Mouse (Mus musculus): Measurements from ENCODE around the gene Phf24. TPM values are rescaled to one million over a fixed set of nuclear protein-coding genes. Genes with fewer than 3 reads are reported as not detected.

Gene Phf24
- total and polyA plus RNA-seq, 3 experiments: not detected

DNA sequence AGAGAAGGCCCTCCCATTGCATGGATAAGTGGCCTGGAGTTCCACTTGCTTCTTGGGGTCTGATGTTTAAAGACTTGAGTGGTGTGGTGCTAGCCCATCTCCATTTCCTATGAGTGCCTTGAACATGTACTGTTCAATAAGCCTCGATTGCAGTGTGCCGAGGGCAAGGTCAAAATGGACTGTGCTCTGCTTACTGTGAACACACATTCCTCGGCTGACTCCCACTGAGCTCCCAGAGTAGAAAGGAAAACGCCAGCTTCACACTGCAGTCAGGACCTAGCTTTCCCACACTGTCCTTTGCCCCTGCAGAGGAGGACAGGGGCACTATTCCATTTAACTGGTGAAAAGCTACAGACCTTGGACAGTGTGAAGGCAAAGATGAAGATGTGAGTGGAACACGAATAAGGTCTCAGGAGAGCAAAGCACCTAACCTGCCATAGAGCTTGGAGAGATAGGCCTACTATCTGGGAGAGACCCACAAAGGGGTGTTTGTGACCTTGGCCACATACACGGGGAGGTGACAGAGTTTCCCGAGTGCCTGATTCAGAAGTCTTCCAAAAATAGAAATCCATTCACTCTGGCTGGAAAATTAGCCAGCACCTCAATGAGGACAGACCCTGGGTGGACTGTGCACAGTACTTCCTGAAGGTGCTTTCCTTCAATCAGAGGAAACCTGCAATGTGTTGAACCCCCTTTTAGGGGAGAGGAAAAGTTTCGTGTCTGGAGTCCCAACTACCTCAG, 15.9 kb downstream of the Phf24 start:
- no peaks in the 10 kb centered on the region for H3K36me3 ChIP-seq (replicated peaks in 1 of 2; ENCODE audit: control insufficient read depth in 1 of 2, insufficient read depth in 1 of 2, low read length in 1 of 2)
- dilution Hi-C loops (cut with MboI; ENCODE audit: extremely low pct_ligation_motif_present, extremely low pct_unique_long_range_greater_than_20kb, low sequenced_read_pairs) (no loop called here), in situ Hi-C loops (cut with MboI; ENCODE audit: low pct_ligation_motif_present, low pct_unique_long_range_greater_than_20kb, low sequenced_read_pairs) (no loop called here)
- H3K4me2 ChIP-seq (ENCODE audit: insufficient read depth, low read depth, poor library complexity, severe bottlenecking): no peak overlapping the region
- peaks cover 5% of the 10 kb centered on the region for H3K9me3 ChIP-seq (replicated peaks; ENCODE audit: low read length)
- no peaks in the 10 kb centered on the region for H3K4me1 ChIP-seq (ENCODE audit: control insufficient read depth in 1 of 2, insufficient read depth in 2 of 2)
- TF ChIP-seq POLR2A (IDR thresholded peaks at IDR 0.05; ENCODE audit: low read depth, low read length): no peak
- no peak for TF ChIP-seq ELF1 (IDR thresholded peaks at IDR 0.05; ENCODE audit: low read depth, low read length)
- TF ChIP-seq CHD2 (IDR thresholded peaks at IDR 0.05; ENCODE audit: low read length): no peak
- TF ChIP-seq MEF2A (IDR thresholded peaks at IDR 0.05; ENCODE audit: borderline replicate concordance, low read depth, low read length): no peak
- no peak for TF ChIP-seq USF2 (conservative IDR thresholded peaks at IDR 0.05; ENCODE audit: low read depth, low read length)
- TF ChIP-seq ZNF384 (IDR thresholded peaks at IDR 0.05; ENCODE audit: low read depth, low read length): no peak
- TF ChIP-seq GABPA (IDR thresholded peaks at IDR 0.05; ENCODE audit: insufficient replicate concordance, low read depth, low read length): no peak
- TF ChIP-seq MAX (IDR thresholded peaks at IDR 0.05; ENCODE audit: low read length): no peak
- no peak for TF ChIP-seq NELFE (IDR thresholded peaks at IDR 0.05; ENCODE audit: low read depth, low read length)
- TF ChIP-seq E2F4 (IDR thresholded peaks at IDR 0.05; ENCODE audit: insufficient replicate concordance, low read depth, low read length): no peak
- TF ChIP-seq KAT2A (IDR thresholded peaks at IDR 0.05; ENCODE audit: insufficient replicate concordance, low read length): no peak
- no peak for TF ChIP-seq USF1 (IDR thresholded peaks at IDR 0.05; ENCODE audit: low read depth, low read length)
- TF ChIP-seq SMC3 (IDR thresholded peaks at IDR 0.05; ENCODE audit: low read depth, low read length): no peak
- TF ChIP-seq MXI1 (IDR thresholded peaks at IDR 0.05; ENCODE audit: low read depth, low read length): no peak
- no peak for TF ChIP-seq MYC (IDR thresholded peaks at IDR 0.05; ENCODE audit: low read depth, low read length)
- TF ChIP-seq JUND (conservative IDR thresholded peaks at IDR 0.05; ENCODE audit: low read depth, low read length): no peak
- no peak for TF ChIP-seq TBP (conservative IDR thresholded peaks at IDR 0.05; ENCODE audit: low read depth, low read length)
- no peak for TF ChIP-seq CHD1 (IDR thresholded peaks at IDR 0.05; ENCODE audit: low read depth, low read length)
- TF ChIP-seq EP300 (IDR thresholded peaks at IDR 0.05; ENCODE audit: low read length): no peak
- no peak for DNase-seq (ENCODE audit: extremely low read depth)
- no peaks in the 10 kb centered on the region for H3K79me2 ChIP-seq (replicated peaks; ENCODE audit: control insufficient read depth, extremely low read depth, insufficient read depth, poor library complexity, severe bottlenecking)
- no peak overlapping the region for H3K9ac ChIP-seq (ENCODE audit: insufficient read depth, low read depth)
- no peak overlapping the region for H3K4me3 ChIP-seq (replicated peaks in 1 of 3; ENCODE audit: low read depth in 2 of 3, low read length in 2 of 3, poor library complexity in 1 of 3)
- peaks cover 72% of the 10 kb centered on the region for H3K27me3 ChIP-seq (replicated peaks)
- H3K27ac ChIP-seq (ENCODE audit: insufficient read depth, low read depth): no peak overlapping the region

DNA sequence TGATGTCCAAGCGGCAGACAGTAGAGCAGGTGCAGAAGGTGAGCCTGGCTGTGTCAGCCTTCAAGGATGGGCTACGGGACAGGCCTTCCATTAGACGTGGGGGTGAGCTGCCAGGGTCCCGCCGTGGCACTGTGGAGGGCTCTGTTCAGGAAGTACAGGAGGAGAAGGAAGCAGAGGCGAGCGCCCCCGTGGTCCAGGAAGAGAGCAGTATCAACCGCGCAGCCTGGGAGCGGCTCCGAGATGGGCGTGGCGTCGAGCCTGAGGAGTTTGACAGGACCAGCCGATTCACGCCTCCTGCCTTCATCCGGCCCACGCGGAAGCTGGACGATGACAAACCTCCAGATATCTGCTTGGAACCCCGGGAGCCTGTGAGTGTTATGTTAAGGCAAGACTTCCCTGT, 17.2 kb downstream of the Phf24 start:
- H3K27me3 ChIP-seq (replicated peaks): peaks cover 78% of the 10 kb centered on the region
- dilution Hi-C loops (cut with MboI; ENCODE audit: extremely low pct_ligation_motif_present, extremely low pct_unique_long_range_greater_than_20kb, low sequenced_read_pairs): no loop called here
- H3K27ac ChIP-seq (ENCODE audit: insufficient read depth, low read depth): no peak overlapping the region

More for the DNA sequence above, 17.2 kb downstream of the Phf24 start:
- DNase-seq (ENCODE audit: extremely low read depth): no peak
- H3K4me3 ChIP-seq (replicated peaks in 1 of 3; ENCODE audit: low read depth in 2 of 3, low read length in 2 of 3, poor library complexity in 1 of 3): no peak overlapping the region
- no peaks in the 10 kb centered on the region for H3K9me3 ChIP-seq (replicated peaks; ENCODE audit: low read length)
- H3K9ac ChIP-seq (ENCODE audit: insufficient read depth, low read depth): no peak overlapping the region
- no peaks in the 10 kb centered on the region for H3K79me2 ChIP-seq (replicated peaks; ENCODE audit: control insufficient read depth, extremely low read depth, insufficient read depth, poor library complexity, severe bottlenecking)
- H3K4me2 ChIP-seq (ENCODE audit: insufficient read depth, low read depth, poor library complexity, severe bottlenecking): no peak overlapping the region
- in situ Hi-C loops (cut with MboI; ENCODE audit: low pct_ligation_motif_present, low pct_unique_long_range_greater_than_20kb, low sequenced_read_pairs): no loop called here
- no peaks in the 10 kb centered on the region for H3K4me1 ChIP-seq (ENCODE audit: control insufficient read depth in 1 of 2, insufficient read depth in 2 of 2)
- H3K36me3 ChIP-seq (replicated peaks in 1 of 2; ENCODE audit: control insufficient read depth in 1 of 2, insufficient read depth in 1 of 2, low read length in 1 of 2): no peaks in the 10 kb centered on the region
- no peak for TF ChIP-seq USF1 (IDR thresholded peaks at IDR 0.05; ENCODE audit: low read depth, low read length)

All from CH12.LX (cell line).